Mouse (Mus musculus): ENCODE results near the gene Aim2.
A peak's percentile ranks its signal among the peaks of the same experiment; 100 is the strongest.
"Not testable (repeated sequence)": the region's sequence is repeated elsewhere in the genome, so short reads cannot be mapped to it uniquely, and the experiment has no call there.

Aim2 gene

GRCm38 (mm10) chr1:173350372-173350957, at the start of gene Aim2:
Aim2 (plus strand) TSS chr1:173350879.
- no peak for DNase-seq

GRCm38 (mm10) chr1:173302795-173303194, 47.9 kb upstream of the Aim2 start:
- not testable (repeated sequence) for DNase-seq

GRCm38 (mm10) chr1:173313535-173314050, 37.1 kb upstream of the Aim2 start:
- DNase-seq, result not testable (repeated sequence)

- no peak for DNase-seq
Measured at GRCm38 (mm10) chr1:173315725-173316124, 35.0 kb upstream of the Aim2 start.

- no peak for DNase-seq
Measured at GRCm38 (mm10) chr1:173317925-173318477, 32.7 kb upstream of the Aim2 start.

- DNase-seq, result no peak
Measured at GRCm38 (mm10) chr1:173321593-173322248, 29.0 kb upstream of the Aim2 start.

GRCm38 (mm10) chr1:173322249-173322627, 28.4 kb upstream of the Aim2 start:
- no peak for DNase-seq

GRCm38 (mm10) chr1:173323839-173324585, 26.7 kb upstream of the Aim2 start:
- DNase-seq, result peak in 1 of 2 experiments; percentile 12

GRCm38 (mm10) chr1:173324961-173325360, 25.7 kb upstream of the Aim2 start:
- no peak for DNase-seq

GRCm38 (mm10) chr1:173325395-173325794, 25.3 kb upstream of the Aim2 start:
- DNase-seq, result no peak

GRCm38 (mm10) chr1:173326552-173326951, 24.1 kb upstream of the Aim2 start:
- DNase-seq, result no peak

- DNase-seq, result no peak
Measured at GRCm38 (mm10) chr1:173328446-173328845, 22.2 kb upstream of the Aim2 start.

- DNase-seq, result no peak
Measured at GRCm38 (mm10) chr1:173329185-173329584, 21.5 kb upstream of the Aim2 start.

- no peak for DNase-seq
Measured at GRCm38 (mm10) chr1:173329743-173330142, 20.9 kb upstream of the Aim2 start.

- no peak for DNase-seq
Measured at GRCm38 (mm10) chr1:173332418-173332817, 18.3 kb upstream of the Aim2 start.

GRCm38 (mm10) chr1:173333312-173334253, 17.1 kb upstream of the Aim2 start, which contains the start of gene Ackr1:
Ackr1 (minus strand) TSS chr1:173333750.
- DNase-seq, result no peak

- no peak for DNase-seq
Measured at GRCm38 (mm10) chr1:173335903-173336302, 14.8 kb upstream of the Aim2 start.

GRCm38 (mm10) chr1:173337008-173337407, 13.7 kb upstream of the Aim2 start:
- no peak for DNase-seq

GRCm38 (mm10) chr1:173339543-173339942, 11.1 kb upstream of the Aim2 start:
- peak; percentile 28 to 46 for DNase-seq

- DNase-seq, result no peak
Measured at GRCm38 (mm10) chr1:173342425-173342824, 8.3 kb upstream of the Aim2 start.

GRCm38 (mm10) chr1:173343934-173344333, 6.7 kb upstream of the Aim2 start:
- no peak for DNase-seq

GRCm38 (mm10) chr1:173345112-173345511, 5.6 kb upstream of the Aim2 start:
- no peak for DNase-seq

Data from lung, postnatal 4 days (tissue).